Mouse (Mus musculus) heart, embryonic 11.5 days (tissue): ENCODE results near the gene Galp. TPM values are rescaled to one million over a fixed set of nuclear protein-coding genes. Genes with fewer than 3 reads are reported as not detected.

Source experiments
- ATAC-seq: fragments of 200-750 bp; cut with Nextera tagmentation; replicated peaks from 2 replicates; pipeline ENCODE4 v1.8.0; 2017; ENCODE audit warnings: moderate library complexity; ENCODE audit not compliant: insufficient number of reproducible peaks, low FRiP score, low TSS enrichment
- H3K27ac ChIP-seq: fragments of 300-500 bp; sonication (generic); 2 replicates; pipeline ENCODE4 v1.5.1; 2014; ENCODE audit warnings: mild to moderate bottlenecking, low read depth, low read length
- H3K27me3 ChIP-seq: fragments of 300-500 bp; sonication (generic); 2 replicates; pipeline ENCODE4 v1.6.1; 2014; ENCODE audit warnings: mild to moderate bottlenecking, low read length, mixed read lengths; ENCODE audit not compliant: control insufficient read depth, insufficient read depth
- H3K36me3 ChIP-seq: fragments of 300-500 bp; sonication (generic); 2 replicates; pipeline ENCODE4 v1.6.1; 2014; ENCODE audit warnings: mild to moderate bottlenecking, low read length, moderate library complexity, mixed read lengths; ENCODE audit not compliant: control insufficient read depth, insufficient read depth
- H3K4me1 ChIP-seq: fragments of 300-500 bp; sonication (generic); 2 replicates; pipeline ENCODE4 v1.6.1; 2014; ENCODE audit warnings: low read length; ENCODE audit not compliant: control insufficient read depth, insufficient read depth
- H3K4me2 ChIP-seq: fragments of 300-500 bp; sonication (generic); 2 replicates; pipeline ENCODE4 v1.6.1; 2014; ENCODE audit warnings: mild to moderate bottlenecking, moderate library complexity
- H3K4me3 ChIP-seq: fragments of 300-500 bp; sonication (generic); 2 replicates; pipeline ENCODE4 v1.5.1; 2014; ENCODE audit warnings: low read depth, low read length
- H3K9ac ChIP-seq: fragments of 300-500 bp; sonication (generic); 2 replicates; pipeline ENCODE4 v1.6.1; 2014; ENCODE audit warnings: mild to moderate bottlenecking, low read depth, low read length, moderate library complexity
- H3K9me3 ChIP-seq: fragments of 300-500 bp; sonication (generic); replicated peaks from 2 replicates; pipeline ENCODE4 v1.6.1; 2016; ENCODE audit warnings: low read length; ENCODE audit not compliant: control insufficient read depth
- WGBS: fragments of 180-500 bp; shearing (Covaris S2); extraction: QIAGEN DNeasy Blood & Tissue Kit; methylation state at CpG from one replicate; pipeline ENCODE4 v1.1.7; 2014; ENCODE audit not compliant: insufficient replicate concordance; 5-methylcytosine and 5-hydroxymethylcytosine counted together
- polyA plus RNA-seq: library from polyadenylated mRNA; unstranded; fragments of >200 nt; fragmentation: Nextera tagmentation; extraction: Ambion mirVana; gene quantifications from 2 replicates; pipeline ENCODE4 v1.2.1, GENCODE M21; 2014

The Galp gene
- polyA plus RNA-seq: not detected in 2 replicates

GRCm38 (mm10) chr7:6196790-6197189, at the start of gene Galp:
Gene Galp, plus strand, starts transcription at chr7:6197090.
- Histone ChIP-seq H3K9me3 (no peaks in the 10 kb centered on the region), H3K27me3 (no peaks in the 10 kb centered on the region; the same call in 1 of the 2 replicates), H3K27ac (no peak within 1 kb of the TSS), H3K36me3 (no peaks in the 10 kb centered on the region), H3K4me3 (no peak within 1 kb of the TSS), H3K4me2 (no peak within 1 kb of the TSS), H3K4me1 (no peaks in the 10 kb centered on the region), H3K9ac (no peak within 1 kb of the TSS)
- no peak for ATAC-seq
- 63% methylated on average over 3 of the region's 3 CpGs for WGBS

- Histone ChIP-seq H3K4me3 (no peak overlapping the region), H3K27me3 (no peaks in the 10 kb centered on the region), H3K9me3 (no peaks in the 10 kb centered on the region), H3K27ac (0 out of 2 replicates have a peak overlapping the region, but pooled peaks have one; percentile 43), H3K4me1 (peaks cover 56% of the 10 kb centered on the region), H3K36me3 (no peaks in the 10 kb centered on the region), H3K4me2 (no peak overlapping the region), H3K9ac (no peak overlapping the region)
- WGBS: 72% methylated on average over 5 of the region's 5 CpGs
- no peak for ATAC-seq
These were observed 49.2 kb upstream of the Galp start for GRCm38 (mm10) chr7:6147688-6148087.

GRCm38 (mm10) chr7:6151266-6151665, 45.6 kb upstream of the Galp start:
- Histone ChIP-seq H3K27me3 (no peaks in the 10 kb centered on the region), H3K4me2 (no peak overlapping the region), H3K4me1 (peaks cover 48% of the 10 kb centered on the region), H3K9me3 (no peaks in the 10 kb centered on the region), H3K27ac (no peak overlapping the region), H3K9ac (no peak overlapping the region), H3K4me3 (no peak overlapping the region), H3K36me3 (no peaks in the 10 kb centered on the region)
- no peak for ATAC-seq
- WGBS: 88% methylated on average over 1 of the region's 1 CpGs

- H3K27ac ChIP-seq: no peak overlapping the region
- peaks cover 45% of the 10 kb centered on the region for H3K4me1 ChIP-seq
- WGBS: 85% methylated on average over 3 of the region's 3 CpGs
- no peaks in the 10 kb centered on the region for H3K27me3 ChIP-seq
- no peak overlapping the region for H3K4me3 ChIP-seq
- no peaks in the 10 kb centered on the region for H3K9me3 ChIP-seq
- H3K36me3 ChIP-seq: no peaks in the 10 kb centered on the region
- no peak overlapping the region for H3K4me2 ChIP-seq
- H3K9ac ChIP-seq: no peak overlapping the region
- no peak for ATAC-seq
These were observed 44.9 kb upstream of the Galp start for GRCm38 (mm10) chr7:6152036-6152435.

- no peaks in the 10 kb centered on the region for H3K27me3 ChIP-seq
- H3K36me3 ChIP-seq: no peaks in the 10 kb centered on the region
- 84% methylated on average over 3 of the region's 3 CpGs for WGBS
- H3K4me3 ChIP-seq: no peak overlapping the region
- peaks cover 34% of the 10 kb centered on the region for H3K4me1 ChIP-seq
- no peak overlapping the region for H3K27ac ChIP-seq
- ATAC-seq: no peak
- no peaks in the 10 kb centered on the region for H3K9me3 ChIP-seq
- H3K4me2 ChIP-seq: no peak overlapping the region; the same call in 1 of the 2 replicates
- no peak overlapping the region for H3K9ac ChIP-seq
These were observed 43.8 kb upstream of the Galp start for GRCm38 (mm10) chr7:6153131-6153530.

- Histone ChIP-seq H3K9me3 (no peaks in the 10 kb centered on the region), H3K9ac (0 out of 2 replicates have a peak overlapping the region, but pooled peaks have one; percentile 92), H3K4me3 (peak overlapping the region; percentile 78; the same call in 1 of the 2 replicates), H3K36me3 (no peaks in the 10 kb centered on the region), H3K4me2 (peak overlapping the region; percentile 82), H3K4me1 (peaks cover 24% of the 10 kb centered on the region), H3K27me3 (no peaks in the 10 kb centered on the region), H3K27ac (no peak overlapping the region)
- WGBS: 66% methylated on average over 5 of the region's 5 CpGs
- ATAC-seq: no peak
These were observed 42.7 kb upstream of the Galp start for GRCm38 (mm10) chr7:6154164-6154563.

- H3K4me1 ChIP-seq: peaks cover 23% of the 10 kb centered on the region
- H3K36me3 ChIP-seq: no peaks in the 10 kb centered on the region
- H3K9me3 ChIP-seq: no peaks in the 10 kb centered on the region
- peak overlapping the region; percentile 78 for H3K4me3 ChIP-seq
- under 1% methylated on average over 69 of the region's 85 CpGs for WGBS
- H3K27me3 ChIP-seq: no peaks in the 10 kb centered on the region
- H3K4me2 ChIP-seq: peak overlapping the region; percentile 82
- peak overlapping the region; percentile 92 for H3K9ac ChIP-seq
- peak overlapping the region; percentile 87 for H3K27ac ChIP-seq
- peak; percentile 80 for ATAC-seq
These were observed 41.6 kb upstream of the Galp start for GRCm38 (mm10) chr7:6155031-6155872.

GRCm38 (mm10) chr7:6155901-6156411, 40.9 kb upstream of the Galp start, which contains the start of gene Zfp787:
Gene Zfp787, minus strand, starts transcription at chr7:6155997.
- H3K4me3 ChIP-seq: peak within 1 kb of the TSS; percentile 78
- H3K9me3 ChIP-seq: no peaks in the 10 kb centered on the region
- WGBS: under 1% methylated on average over 50 of the region's 54 CpGs
- no peaks in the 10 kb centered on the region for H3K27me3 ChIP-seq
- peaks cover 23% of the 10 kb centered on the region for H3K4me1 ChIP-seq
- peak within 1 kb of the TSS; percentile 82 for H3K4me2 ChIP-seq
- peak; percentile 94 for ATAC-seq
- H3K27ac ChIP-seq: peak within 1 kb of the TSS; percentile 87
- no peaks in the 10 kb centered on the region for H3K36me3 ChIP-seq
- H3K9ac ChIP-seq: peak within 1 kb of the TSS; percentile 92
